Mouse (Mus musculus): ENCODE measurements around the gene Msi1.

- TF ChIP-seq CTCF (IDR thresholded peaks at IDR 0.05; ENCODE audit: borderline replicate concordance, insufficient read depth, low read length) (no peak), POLR2A (IDR thresholded peaks at IDR 0.05; ENCODE audit: low read depth, low read length) (no peak)
These were observed 25.1 kb upstream of the Msi1 start for GRCm38 (mm10) chr5:115404241-115404794.

All from embryonic fibroblast, embryonic 13.5 days (primary cell).